Mouse (Mus musculus) intestine, embryonic 16.5 days (tissue): ENCODE data around the gene Ybx1. TPM values are rescaled to one million over a fixed set of nuclear protein-coding genes. Genes with fewer than 3 reads are reported as not detected.

Experiments used
- ATAC-seq: fragments of 200-750 bp; cut with Nextera tagmentation; 2 replicates; pipeline ENCODE4 v1.8.0; 2017; ENCODE audit warnings: moderate TSS enrichment, moderate library complexity
- H3K27ac ChIP-seq: fragments of 300-500 bp; sonication (generic); 2 replicates; pipeline ENCODE4 v1.5.1; 2014; ENCODE audit warnings: mild to moderate bottlenecking, low read length
- H3K27me3 ChIP-seq: fragments of 300-500 bp; sonication (generic); replicated peaks from 2 replicates; pipeline ENCODE4 v1.6.1; 2014; ENCODE audit warnings: low read length, control low read depth, mixed read lengths; ENCODE audit not compliant: control insufficient read depth, insufficient read depth
- H3K36me3 ChIP-seq: fragments of 300-500 bp; sonication (generic); 2 replicates; pipeline ENCODE4 v1.6.1; 2014; ENCODE audit warnings: low read length, control low read depth; ENCODE audit not compliant: control insufficient read depth, insufficient read depth
- H3K4me1 ChIP-seq: fragments of 300-500 bp; sonication (generic); 2 replicates; pipeline ENCODE4 v1.6.1; 2014; ENCODE audit warnings: low read length, control low read depth, mixed read lengths; ENCODE audit not compliant: control insufficient read depth, insufficient read depth
- H3K4me2 ChIP-seq: fragments of 300-500 bp; sonication (generic); 2 replicates; pipeline ENCODE4 v1.6.1; 2014; ENCODE audit warnings: low read depth, low read length, control low read depth
- H3K4me3 ChIP-seq: fragments of 300-500 bp; sonication (generic); 2 replicates; pipeline ENCODE4 v1.5.1; 2014; ENCODE audit warnings: mild to moderate bottlenecking, low read length
- H3K9ac ChIP-seq: fragments of 300-500 bp; sonication (generic); 2 replicates; pipeline ENCODE4 v1.6.1; 2014; ENCODE audit warnings: low read depth, low read length
- H3K9me3 ChIP-seq: fragments of 300-500 bp; sonication (generic); 2 replicates; pipeline ENCODE4 v1.6.1; 2016; ENCODE audit warnings: low read length, control low read depth; ENCODE audit not compliant: control insufficient read depth
- WGBS: fragments of 180-500 bp; shearing (Covaris S2); extraction: QIAGEN DNeasy Blood & Tissue Kit; methylation state at CpG from one replicate; pipeline ENCODE4 v1.1.7; 2014; 5-methylcytosine and 5-hydroxymethylcytosine counted together
- polyA plus RNA-seq: library from polyadenylated mRNA; unstranded; fragments of >200 nt; fragmentation: Nextera tagmentation; extraction: Ambion mirVana; gene quantifications from 2 replicates; pipeline ENCODE4 v1.2.1, GENCODE M21; 2015

Gene Ybx1
- polyA plus RNA-seq, 1 experiment from 2014 or later, result 420 TPM

GRCm38 (mm10) chr4:119232410-119233255, 61.8 kb downstream of the Ybx1 start, which contains the start of the genes AU022252 and P3h1:
Gene AU022252 (minus strand): TSS chr4:119232712.
Gene P3h1 (plus strand): TSS chr4:119232915.
- Histone ChIP-seq H3K9ac (peak within 1 kb of the TSS; percentile 84), H3K36me3 (no peaks in the 10 kb centered on the region), H3K4me3 (peak within 1 kb of the TSS; percentile 92), H3K27ac (peak within 1 kb of the TSS; percentile 57), H3K9me3 (no peaks in the 10 kb centered on the region), H3K27me3 (no peaks in the 10 kb centered on the region), H3K4me1 (peaks cover 13% of the 10 kb centered on the region), H3K4me2 (peak within 1 kb of the TSS; percentile 92)
- under 1% methylated on average over 71 of the region's 71 CpGs for WGBS
- peak; percentile 97 for ATAC-seq

Other genes with a start within 250 kb of the Ybx1 start
- 149 and 156 TPM in 2 replicates for gene Slc2a1, start 185.9 kb downstream of the Ybx1 start, polyA plus RNA-seq
- gene Zfp691, start 120.4 kb downstream of the Ybx1 start, polyA plus RNA-seq, result 4.3 and 5.0 TPM in 2 replicates
- gene Ermap, start 104.6 kb downstream of the Ybx1 start, polyA plus RNA-seq, result 2.4 and 4.7 TPM in 2 replicates
- 92.4 and 100 TPM in 2 replicates for gene Svbp, start 99.3 kb downstream of the Ybx1 start, polyA plus RNA-seq
- gene Tmem269, start 76.4 kb downstream of the Ybx1 start, polyA plus RNA-seq, result not detected in 2 replicates
- gene AU022252, start 61.9 kb downstream of the Ybx1 start, polyA plus RNA-seq, result 26.3 and 27.3 TPM in 2 replicates
- gene P3h1, start 61.7 kb downstream of the Ybx1 start, polyA plus RNA-seq, result 22.4 and 23.9 TPM in 2 replicates
- gene Cldn19, start 39.2 kb downstream of the Ybx1 start, polyA plus RNA-seq, result 0.28 and 0.60 TPM in 2 replicates
- 69.6 and 73.9 TPM in 2 replicates for gene Ppih, start 25.9 kb upstream of the Ybx1 start, polyA plus RNA-seq
- 2.7 and 2.8 TPM in 2 replicates for gene Ccdc30, start 120.9 kb upstream of the Ybx1 start, polyA plus RNA-seq
- gene Ppcs, start 127.8 kb upstream of the Ybx1 start, polyA plus RNA-seq, result 51.4 and 52.3 TPM in 2 replicates
- 0.99 and 1.2 TPM in 2 replicates for gene Zmynd12, start 128.2 kb upstream of the Ybx1 start, polyA plus RNA-seq
- 0.62 and 0.73 TPM in 2 replicates for gene Rimkla, start 198.0 kb upstream of the Ybx1 start, polyA plus RNA-seq
- 16.4 and 18.3 TPM in 2 replicates for gene Foxj3, start 242.4 kb upstream of the Ybx1 start, polyA plus RNA-seq
- 3.5 and 4.3 TPM in 2 replicates for gene Frg2f1, start 244.9 kb upstream of the Ybx1 start, polyA plus RNA-seq